Mouse (Mus musculus): ENCODE results near the gene 1810009J06Rik. TPM values are rescaled to one million over a fixed set of nuclear protein-coding genes. Genes with fewer than 3 reads are reported as not detected.
"Not testable (repeated sequence)": the region's sequence is repeated elsewhere in the genome, so short reads cannot be mapped to it uniquely, and the experiment has no call there.

1810009J06Rik gene
- total RNA-seq (2014; fragmentation: Nextera tagmentation), result not detected in 2 replicates
- not detected in 2 replicates for total RNA-seq (2017)

DNA sequence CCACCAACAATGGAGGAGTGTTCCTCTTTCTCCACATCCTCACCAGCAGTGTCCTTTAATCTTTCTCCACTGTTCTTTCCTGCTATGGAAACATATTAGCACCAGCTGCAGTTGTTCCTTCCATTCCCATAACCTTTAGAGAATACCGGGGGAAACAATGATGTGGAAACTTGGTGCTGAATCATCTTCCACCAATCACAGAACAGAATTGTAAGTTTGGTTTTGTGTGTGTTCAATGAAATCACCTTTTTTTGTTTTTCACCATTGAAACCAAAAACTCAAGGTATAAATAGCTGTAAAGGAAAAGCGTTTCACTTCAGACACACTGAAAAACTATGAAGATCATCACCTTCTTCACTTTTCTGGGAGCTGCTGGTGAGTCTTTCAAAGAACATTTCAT is at the start of gene 1810009J06Rik:
Gene 1810009J06Rik (plus strand): TSS at position 301 of the 400 bp plus-strand sequence.
- not testable (repeated sequence) for ATAC-seq (replicated peaks; ENCODE audit: poor library complexity, severe bottlenecking)

DNA sequence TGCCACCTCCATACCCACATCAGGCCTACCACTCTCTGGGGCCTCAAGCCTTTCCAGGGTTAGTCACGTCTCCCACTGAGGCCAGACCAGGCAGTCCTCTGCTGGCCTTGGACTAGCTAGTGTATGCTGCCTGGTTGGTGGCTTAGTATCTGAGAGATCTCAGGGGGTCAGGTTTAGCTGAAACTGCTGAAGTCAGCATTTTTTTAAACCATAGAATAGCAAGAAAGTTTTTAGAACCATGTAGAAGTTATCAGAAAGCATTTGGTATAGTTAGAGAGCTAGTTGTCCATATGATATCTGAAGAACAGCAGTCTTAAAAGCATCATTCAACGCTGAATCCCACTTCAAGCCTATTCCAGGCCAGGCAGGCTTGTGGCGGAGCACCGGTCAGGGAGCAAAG is 44.6 kb upstream of the 1810009J06Rik start:
- no peak for ATAC-seq (replicated peaks; ENCODE audit: poor library complexity, severe bottlenecking)

DNA sequence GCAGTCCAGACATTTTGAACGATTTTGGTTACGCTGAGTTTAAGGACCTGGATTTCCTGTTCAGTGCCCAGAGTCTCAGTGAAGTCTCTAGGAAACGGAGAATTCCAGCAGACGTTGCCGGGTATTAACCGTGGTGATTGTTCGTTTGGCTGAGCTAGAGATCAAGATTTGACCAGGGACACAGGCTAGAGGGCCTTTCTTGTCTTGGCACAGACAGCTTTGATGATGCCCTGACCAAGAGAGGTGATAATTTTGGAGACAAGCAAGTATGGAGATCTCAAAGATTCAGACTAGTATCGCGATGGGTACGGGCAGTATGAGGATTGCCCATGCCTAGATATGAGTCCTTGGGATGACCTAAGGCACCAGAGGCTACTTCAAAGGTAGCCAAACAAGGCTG is 24.1 kb upstream of the 1810009J06Rik start, which contains the start of gene 1700074P13Rik:
Gene 1700074P13Rik (minus strand): TSS at position 101 of the 400 bp plus-strand sequence.
- ATAC-seq (replicated peaks; ENCODE audit: poor library complexity, severe bottlenecking), result no peak

DNA sequence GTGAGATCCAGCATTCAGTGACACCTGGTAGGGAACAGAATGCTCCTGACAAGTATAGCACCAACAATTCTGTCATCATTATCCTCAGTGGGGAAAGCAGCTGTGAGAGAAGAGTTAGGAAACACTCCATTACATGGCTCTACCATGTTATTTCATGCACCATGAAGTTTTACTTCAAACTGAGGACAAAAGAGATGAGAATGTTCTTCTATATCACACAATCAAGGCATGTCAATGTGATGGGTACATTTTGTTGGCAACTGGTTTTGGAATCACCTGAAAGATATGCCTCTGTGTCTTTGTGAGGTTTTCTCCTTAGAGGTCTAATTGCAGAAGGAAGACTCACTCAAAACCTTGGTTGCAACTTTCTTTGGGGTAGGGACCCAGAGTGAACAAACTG is 12.8 kb upstream of the 1810009J06Rik start, which contains the start of gene Gm4744:
Gene Gm4744 (minus strand): TSS at position 101 of the 400 bp plus-strand sequence.
- no peak for ATAC-seq (replicated peaks; ENCODE audit: poor library complexity, severe bottlenecking)

GRCm38 (mm10) chr6:40953716-40954115 is 10.8 kb upstream of the 1810009J06Rik start:
- ATAC-seq (replicated peaks; ENCODE audit: poor library complexity, severe bottlenecking), result no peak

- not testable (repeated sequence) for ATAC-seq (replicated peaks; ENCODE audit: poor library complexity, severe bottlenecking)
These were observed 34.8 kb downstream of the 1810009J06Rik start, which contains the start of gene Gm2663 for GRCm38 (mm10) chr6:40999379-40999778. Gene Gm2663, minus strand, starts transcription at chr6:40999479.

GRCm38 (mm10) chr6:41015065-41015464 is 50.5 kb downstream of the 1810009J06Rik start:
- ATAC-seq (replicated peaks; ENCODE audit: poor library complexity, severe bottlenecking), result peak; percentile 65

Other genes with a start within 250 kb of the 1810009J06Rik start
- gene Moxd2, start 77.3 kb upstream of the 1810009J06Rik start, total RNA-seq (2014; fragmentation: Nextera tagmentation), result not detected in 2 replicates
- gene Moxd2, start 77.3 kb upstream of the 1810009J06Rik start, total RNA-seq (2017), result not detected in 2 replicates
- gene Prss58, start 64.4 kb upstream of the 1810009J06Rik start, total RNA-seq (2014; fragmentation: Nextera tagmentation), result not detected in 2 replicates
- gene Prss58, start 64.4 kb upstream of the 1810009J06Rik start, total RNA-seq (2017), result not detected in 2 replicates
- gene 1700074P13Rik, start 24.2 kb upstream of the 1810009J06Rik start, total RNA-seq (2014; fragmentation: Nextera tagmentation), result not detected in 2 replicates
- not detected in 2 replicates for gene 1700074P13Rik, start 24.2 kb upstream of the 1810009J06Rik start, total RNA-seq (2017)
- not detected in 2 replicates for gene Gm4744, start 12.9 kb upstream of the 1810009J06Rik start, total RNA-seq (2014; fragmentation: Nextera tagmentation)
- not detected in 2 replicates for gene Gm4744, start 12.9 kb upstream of the 1810009J06Rik start, total RNA-seq (2017)
- not detected in 2 replicates for gene Gm2663, start 34.7 kb downstream of the 1810009J06Rik start, total RNA-seq (2014; fragmentation: Nextera tagmentation)
- gene Gm2663, start 34.7 kb downstream of the 1810009J06Rik start, total RNA-seq (2017), result not detected in 2 replicates
- gene 2210010C04Rik, start 70.8 kb downstream of the 1810009J06Rik start, total RNA-seq (2014; fragmentation: Nextera tagmentation), result 0.54 TPM in 1 of 2 replicates, not detected in the other
- not detected in 2 replicates for gene 2210010C04Rik, start 70.8 kb downstream of the 1810009J06Rik start, total RNA-seq (2017)

Measured in granulocyte monocyte progenitor cell, adult 5-6 weeks (primary cell).